Mouse (Mus musculus): ENCODE measurements around the gene Slc25a29.

Slc25a29 gene

GRCm38 (mm10) chr12:108834337-108834736 is 1.3 kb downstream of the Slc25a29 start:
- DNase-seq (ENCODE audit: low spot score in 2 of 2) = no peak

- DNase-seq (ENCODE audit: low spot score in 2 of 2) = no peak
Measured at GRCm38 (mm10) chr12:108833408-108833807, 2.3 kb downstream of the Slc25a29 start.

DNA sequence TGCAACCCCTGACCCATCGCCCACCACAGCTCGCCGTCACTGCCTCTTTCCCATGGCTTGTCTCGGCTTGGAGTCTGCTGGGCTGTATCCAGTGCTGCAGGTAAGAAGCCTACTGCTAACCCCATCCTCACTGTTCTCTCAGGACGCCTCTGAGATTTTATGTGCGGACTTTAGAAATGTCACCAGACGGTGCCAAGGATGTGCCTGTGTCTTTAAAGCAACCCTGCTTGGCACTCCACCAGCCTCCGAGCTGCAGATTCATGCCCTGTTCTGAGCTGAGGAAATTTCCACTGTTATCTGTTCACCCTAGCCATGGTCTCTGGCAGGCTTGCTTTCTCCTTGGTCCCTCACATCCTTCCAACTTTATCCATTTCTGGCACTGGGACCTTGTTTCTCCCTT is 2.8 kb downstream of the Slc25a29 start:
- peak in 1 of 2 experiments; percentile 46 for DNase-seq (ENCODE audit: low spot score in 2 of 2)

DNA sequence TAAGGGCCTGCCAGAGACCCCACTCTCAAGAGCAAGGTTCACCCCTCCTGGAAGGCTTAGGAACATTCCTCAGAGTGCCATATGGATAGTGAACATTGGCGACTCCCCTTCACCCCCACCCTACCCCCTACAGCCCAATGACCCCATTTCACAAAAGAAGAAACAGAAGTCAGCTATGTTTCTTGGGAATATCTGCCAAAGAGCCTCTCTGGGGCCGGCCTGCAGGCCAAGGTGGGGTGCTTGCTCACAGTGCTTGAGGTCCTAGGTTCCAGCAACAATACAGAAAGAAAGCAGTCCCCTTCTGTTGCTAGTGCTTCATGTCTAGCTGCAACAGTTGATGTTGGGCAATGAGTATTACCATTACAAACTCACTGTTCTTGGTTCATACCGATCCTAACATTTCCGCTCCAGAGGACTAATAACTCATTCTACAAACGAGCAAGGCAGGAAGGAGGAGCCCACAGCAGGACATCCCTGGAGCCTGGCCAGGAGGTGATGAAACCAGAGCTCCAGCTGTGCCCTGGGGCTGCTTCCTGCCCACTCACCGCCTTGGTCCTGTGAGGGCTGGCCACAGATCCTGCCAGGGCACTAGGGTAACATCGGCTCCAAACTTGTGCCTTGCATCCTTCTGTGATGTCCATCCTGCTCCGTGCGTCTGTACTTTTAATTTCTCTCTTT is 3.6 kb downstream of the Slc25a29 start:
- peak; percentile 36 to 81 for DNase-seq (ENCODE audit: low spot score in 2 of 2)

- DNase-seq (ENCODE audit: low spot score in 2 of 2) = no peak
Measured at GRCm38 (mm10) chr12:108830358-108830757, 5.3 kb downstream of the Slc25a29 start.

GRCm38 (mm10) chr12:108829636-108830035 is 6.0 kb downstream of the Slc25a29 start:
- DNase-seq (ENCODE audit: low spot score in 2 of 2) = no peak

GRCm38 (mm10) chr12:108827641-108828040 is 8.0 kb downstream of the Slc25a29 start:
- no peak for DNase-seq (ENCODE audit: low spot score in 2 of 2)

DNA sequence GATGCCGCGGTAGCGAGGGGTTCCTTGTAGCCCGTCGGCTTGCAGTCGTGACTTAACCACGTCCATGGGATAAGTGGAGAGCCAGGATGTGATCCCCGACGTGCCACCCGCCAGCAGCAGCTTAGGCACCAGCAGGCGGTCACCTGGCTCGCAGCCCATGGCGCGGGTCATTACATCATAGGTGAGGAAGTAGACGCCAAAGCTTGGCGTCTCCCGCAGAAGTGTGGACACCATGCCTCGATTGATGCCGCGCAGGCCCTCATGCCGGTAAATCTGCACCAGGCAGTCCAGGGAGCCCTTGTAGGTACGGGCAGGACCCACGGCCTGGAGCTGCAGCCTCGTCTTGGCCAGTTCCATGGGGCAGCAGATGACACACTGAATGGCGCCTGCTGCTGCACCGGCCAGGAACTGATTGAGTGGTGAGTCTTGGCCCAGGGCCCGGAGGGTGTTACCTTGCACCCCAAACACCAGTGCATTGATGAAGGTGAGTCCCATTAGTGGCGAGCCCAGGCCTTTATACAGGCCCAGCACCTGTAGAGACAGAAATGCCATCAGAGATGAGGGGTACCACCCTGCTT is 8.6 kb downstream of the Slc25a29 start:
- DNase-seq (ENCODE audit: low spot score in 2 of 2) = no peak

GRCm38 (mm10) chr12:108826282-108826957 is 9.3 kb downstream of the Slc25a29 start:
- DNase-seq (ENCODE audit: low spot score in 2 of 2) = no peak

DNA sequence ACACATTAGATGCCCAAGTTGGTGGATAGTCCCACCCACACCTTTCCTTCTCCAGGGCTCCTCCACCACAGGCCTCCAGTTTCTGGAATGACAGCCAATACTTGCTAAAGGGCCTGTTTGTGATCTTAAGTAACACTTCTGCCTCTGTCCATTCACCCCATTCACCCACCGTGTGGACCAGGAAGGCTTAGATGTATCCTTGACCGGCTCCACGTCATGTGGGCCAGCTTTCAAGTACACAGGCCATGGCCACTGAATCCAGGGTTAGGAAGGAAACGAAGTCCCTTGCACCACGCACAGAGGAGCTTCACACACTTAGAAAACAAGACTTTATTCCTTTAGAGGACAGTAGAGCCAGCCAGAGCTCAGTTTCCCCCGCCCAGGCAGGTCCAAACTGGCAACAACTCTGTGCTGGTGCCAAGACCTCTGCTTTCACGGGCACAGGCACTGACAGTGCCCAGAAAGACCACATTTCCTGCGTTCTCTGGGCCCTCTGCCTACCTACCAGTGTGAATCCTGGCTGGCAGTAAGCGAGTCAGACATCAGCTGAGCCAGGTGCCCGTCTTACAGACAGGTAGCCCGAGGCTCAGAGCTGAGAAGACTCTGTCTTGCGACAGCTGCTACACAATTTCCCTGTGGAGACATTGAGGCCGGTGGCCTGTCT is 10.0 kb downstream of the Slc25a29 start:
- no peak for DNase-seq (ENCODE audit: low spot score in 2 of 2)

DNA sequence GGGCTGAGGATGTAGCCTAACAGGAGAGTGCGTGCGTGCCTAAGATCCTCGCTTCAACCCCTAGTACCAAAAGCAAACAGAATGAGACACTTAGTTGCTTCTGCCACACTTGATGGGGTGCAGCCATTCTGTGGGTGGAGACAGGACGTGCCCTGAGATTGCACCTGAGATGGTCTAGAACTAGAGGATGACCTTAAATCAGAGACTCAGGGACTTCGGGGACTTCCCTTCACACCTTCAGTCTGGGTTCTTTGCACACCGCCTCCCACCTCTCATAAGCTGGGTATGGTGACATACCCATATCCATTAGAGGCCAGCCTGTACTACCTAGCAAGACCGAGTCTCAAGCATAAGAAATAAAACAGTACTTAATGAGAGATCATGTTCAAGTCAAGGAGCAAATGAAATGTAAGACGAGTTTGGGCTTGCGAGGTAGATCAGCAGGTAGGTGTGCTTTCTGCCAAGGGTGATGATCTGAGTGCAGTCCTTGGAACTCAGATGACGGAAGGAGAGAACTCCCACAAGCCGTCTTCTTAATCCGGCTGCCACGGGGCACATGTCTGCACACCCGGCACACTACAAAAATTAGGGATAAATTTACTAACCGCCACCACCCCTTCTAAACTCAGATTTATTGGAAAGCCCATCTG is 11.3 kb downstream of the Slc25a29 start:
- no peak for DNase-seq (ENCODE audit: low spot score in 2 of 2)

DNA sequence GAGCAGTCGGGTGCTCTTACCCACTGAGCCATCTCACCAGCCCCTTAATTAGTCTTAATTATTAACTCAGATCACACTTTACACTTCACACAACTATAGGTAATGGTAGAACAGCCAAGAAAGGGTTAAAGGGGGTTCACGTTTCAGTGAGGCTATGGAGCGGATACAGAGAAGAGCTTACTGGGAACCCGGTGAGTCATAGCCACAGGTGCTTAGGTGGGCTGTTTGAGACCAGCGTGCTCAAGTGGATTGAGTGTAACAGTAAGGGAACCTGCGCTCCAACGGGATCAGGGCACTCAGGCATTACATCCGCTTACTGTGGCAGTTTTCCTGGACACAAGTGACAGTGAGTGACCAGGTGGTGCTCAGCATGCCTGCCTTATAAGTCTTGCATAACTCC is 12.6 kb downstream of the Slc25a29 start:
- no peak for DNase-seq (ENCODE audit: low spot score in 2 of 2)

- no peak for DNase-seq (ENCODE audit: low spot score in 2 of 2)
Measured at GRCm38 (mm10) chr12:108820461-108820860, 15.2 kb downstream of the Slc25a29 start.

DNA sequence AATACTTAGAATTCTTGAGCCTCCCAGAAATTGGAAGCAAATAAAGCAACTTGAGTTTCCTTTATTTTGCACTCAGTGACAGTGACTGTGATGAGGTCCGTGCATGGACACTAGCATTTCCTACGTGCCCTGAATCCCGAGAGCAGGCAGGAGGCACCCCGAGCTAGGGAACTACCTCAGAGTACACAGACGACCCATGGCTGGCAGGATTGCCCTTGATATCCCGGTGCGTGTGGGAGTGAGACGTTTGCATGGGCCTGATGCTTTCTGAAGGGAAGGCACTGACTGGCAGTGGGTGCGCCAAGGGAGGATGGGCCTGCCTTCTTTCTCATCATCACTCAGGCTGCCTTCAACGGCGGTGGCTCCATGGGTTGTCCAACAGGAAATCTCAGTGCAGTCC is 19.1 kb downstream of the Slc25a29 start:
- no peak for DNase-seq (ENCODE audit: low spot score in 2 of 2)

GRCm38 (mm10) chr12:108814470-108814869 is 21.2 kb downstream of the Slc25a29 start:
- DNase-seq (ENCODE audit: low spot score in 2 of 2) = no peak

GRCm38 (mm10) chr12:108812463-108812862 is 23.2 kb downstream of the Slc25a29 start:
- no peak for DNase-seq (ENCODE audit: low spot score in 2 of 2)

DNA sequence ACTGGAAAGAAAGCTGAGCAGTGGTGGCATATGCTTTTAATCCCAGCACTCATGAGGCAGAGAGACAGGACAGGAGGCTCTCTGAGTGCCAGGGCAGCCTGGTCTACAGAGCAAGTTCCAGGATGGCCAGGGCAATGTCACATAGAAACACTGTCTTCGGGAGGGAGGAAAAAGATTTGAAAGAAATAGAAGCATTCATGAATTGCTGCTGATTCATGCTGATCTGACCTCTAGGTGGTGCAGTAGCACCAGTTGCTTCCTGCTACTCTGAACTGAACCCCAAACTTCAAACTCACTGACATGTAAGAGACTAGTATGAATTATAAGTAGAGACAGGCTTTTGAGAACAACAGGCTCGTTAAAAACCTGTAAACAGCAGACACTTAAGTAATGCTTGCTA is 24.6 kb downstream of the Slc25a29 start:
- DNase-seq (ENCODE audit: low spot score in 2 of 2) = no peak

GRCm38 (mm10) chr12:108810309-108810708 is 25.4 kb downstream of the Slc25a29 start:
- no peak for DNase-seq (ENCODE audit: low spot score in 2 of 2)

DNA sequence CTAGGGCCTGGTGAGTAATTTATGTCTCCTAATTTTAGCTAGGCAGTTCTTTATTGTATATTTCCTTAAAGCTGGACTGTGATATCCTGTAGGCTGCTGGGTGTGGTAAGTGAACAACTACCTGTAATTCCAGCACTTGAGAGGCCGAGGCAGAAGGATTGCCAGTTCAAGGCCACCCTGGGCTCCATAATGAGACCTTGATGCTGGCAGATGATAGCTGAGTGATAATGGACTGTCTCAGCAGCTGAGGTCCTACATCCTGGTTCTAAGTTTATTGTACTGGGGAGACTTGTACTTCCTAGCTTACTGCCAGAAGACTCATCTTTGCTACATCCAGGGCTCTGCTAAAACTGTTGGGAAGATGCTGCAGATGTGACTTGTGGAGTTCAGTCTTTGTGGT is 25.9 kb downstream of the Slc25a29 start:
- no peak for DNase-seq (ENCODE audit: low spot score in 2 of 2)

GRCm38 (mm10) chr12:108808465-108808864 is 27.2 kb downstream of the Slc25a29 start:
- no peak for DNase-seq (ENCODE audit: low spot score in 2 of 2)

- no peak for DNase-seq (ENCODE audit: low spot score in 2 of 2)
Measured at GRCm38 (mm10) chr12:108804388-108804787, 31.3 kb downstream of the Slc25a29 start.

DNA sequence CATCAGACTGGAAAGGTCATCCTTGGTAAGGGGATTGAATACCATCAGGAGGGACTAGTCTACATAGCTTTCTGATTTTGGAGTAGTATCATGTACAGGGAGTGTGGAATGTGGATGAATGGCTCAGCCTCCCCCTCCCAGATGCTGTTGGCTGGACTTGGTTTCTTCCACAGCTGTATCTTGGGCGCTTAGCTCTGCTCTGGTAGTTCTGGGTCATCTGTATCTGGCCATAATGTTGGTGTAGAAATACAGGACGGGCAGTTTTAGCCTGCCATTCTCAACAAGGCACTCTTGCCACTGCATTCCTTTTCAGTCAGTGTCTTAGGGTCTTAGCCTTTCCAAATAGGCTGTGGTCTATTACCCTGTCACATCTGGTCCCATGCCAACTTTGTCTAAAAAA is 34.1 kb downstream of the Slc25a29 start:
- DNase-seq (ENCODE audit: low spot score in 2 of 2) = no peak

All from urinary bladder, postnatal 36 days (tissue).